Mouse (Mus musculus): ENCODE results near the gene Gm18596. TPM values are rescaled to one million over a fixed set of nuclear protein-coding genes. Genes with fewer than 3 reads are reported as not detected.

Gm18596 gene
- polyA plus RNA-seq, 1 experiment from 2014 or later: not detected

DNA sequence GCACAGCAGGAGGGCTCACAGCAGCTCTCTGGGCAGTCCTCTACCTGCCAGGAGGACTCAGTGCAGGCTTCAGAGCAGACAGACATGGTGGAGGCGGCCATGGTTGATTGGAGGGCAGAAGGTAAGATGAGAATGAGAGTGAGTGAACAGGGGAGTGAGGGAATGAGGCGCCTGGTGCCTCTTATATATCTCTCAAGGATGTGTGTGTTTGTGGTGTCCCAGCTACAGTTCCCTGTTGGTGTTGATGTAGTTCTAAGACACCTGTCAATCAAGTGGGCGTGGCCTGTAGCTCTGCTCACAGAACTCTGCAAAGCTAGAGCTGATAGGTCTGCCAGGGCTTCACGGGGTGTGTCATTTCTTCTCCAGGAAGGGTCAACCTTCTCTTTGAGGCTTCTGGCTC is 45.3 kb downstream of the Gm18596 start, which contains the start of gene Gm9508:
Gm9508 (minus strand) TSS at position 101 of the 400 bp plus-strand sequence.
- in situ Hi-C loops (cut with MboI; ENCODE audit: low pct_unique_long_range_greater_than_20kb): no loop called here
- ATAC-seq (no peak), DNase-seq (ENCODE audit: low read depth, low spot score) (no peak)
- no peak for TF ChIP-seq CTCF (IDR thresholded peaks at IDR 0.05)
- CTCF ChIA-PET: interaction anchor here (2.9 kb wide), 1 partner anchor 11 kb away, joined by 9 read pairs; no protein-coding TSS in a partner anchor
- POLR2A ChIA-PET: no interaction called here
- H3K27me3 ChIP-seq: peaks cover 6% of the 10 kb centered on the region

Other genes with a start within 250 kb of the Gm18596 start
- gene Fam207a, start 226.9 kb downstream of the Gm18596 start, polyA plus RNA-seq (2021): 32.2 TPM
- gene Itgb2, start 212.4 kb downstream of the Gm18596 start, polyA plus RNA-seq (2021): 0.68 TPM
- 339 TPM for gene Pttg1ip, start 160.9 kb downstream of the Gm18596 start, polyA plus RNA-seq (2021)
- 235 TPM for gene Sumo3, start 136.5 kb downstream of the Gm18596 start, polyA plus RNA-seq (2021)
- 5.5 TPM for gene Gm49325, start 136.4 kb downstream of the Gm18596 start, polyA plus RNA-seq (2021)
- 67.6 TPM for gene Ube2g2, start 120.4 kb downstream of the Gm18596 start, polyA plus RNA-seq (2021)
- gene Tspear, start 56.1 kb downstream of the Gm18596 start, polyA plus RNA-seq (2021): not detected
- gene Gm19402, start 51.9 kb downstream of the Gm18596 start, polyA plus RNA-seq (2021): not detected
- not detected for gene Gm9508, start 45.4 kb downstream of the Gm18596 start, polyA plus RNA-seq (2021)
- gene Gm10272, start 36.0 kb downstream of the Gm18596 start, polyA plus RNA-seq (2021): not detected
- gene Gm10024, start 31.2 kb downstream of the Gm18596 start, polyA plus RNA-seq (2021): not detected
- gene Gm10142, start 26.8 kb downstream of the Gm18596 start, polyA plus RNA-seq (2021): not detected
- gene Krtap12-1, start 22.0 kb downstream of the Gm18596 start, polyA plus RNA-seq (2021): not detected
- gene Gm10100, start 16.2 kb downstream of the Gm18596 start, polyA plus RNA-seq (2021): not detected
- gene Gm9736, start 8.7 kb upstream of the Gm18596 start, polyA plus RNA-seq (2021): not detected
- gene Gm3233, start 17.0 kb upstream of the Gm18596 start, polyA plus RNA-seq (2021): not detected
- not detected for gene Gm3238, start 28.7 kb upstream of the Gm18596 start, polyA plus RNA-seq (2021)
- gene Gm7138, start 34.3 kb upstream of the Gm18596 start, polyA plus RNA-seq (2021): not detected
- not detected for gene Gm3250, start 39.9 kb upstream of the Gm18596 start, polyA plus RNA-seq (2021)
- not detected for gene Gm7137, start 45.6 kb upstream of the Gm18596 start, polyA plus RNA-seq (2021)
- gene Gm9639, start 52.4 kb upstream of the Gm18596 start, polyA plus RNA-seq (2021): not detected
- not detected for gene Gm19668, start 56.5 kb upstream of the Gm18596 start, polyA plus RNA-seq (2021)
- not detected for gene Gm9507, start 69.2 kb upstream of the Gm18596 start, polyA plus RNA-seq (2021)
- gene Gm2696, start 72.0 kb upstream of the Gm18596 start, polyA plus RNA-seq (2021): not detected
- gene Krtap10-4, start 84.5 kb upstream of the Gm18596 start, polyA plus RNA-seq (2021): not detected
- not detected for gene Krtap10-10, start 93.3 kb upstream of the Gm18596 start, polyA plus RNA-seq (2021)
- gene Gm36176, start 104.2 kb upstream of the Gm18596 start, polyA plus RNA-seq (2021): not detected
- not detected for gene Gm10318, start 110.2 kb upstream of the Gm18596 start, polyA plus RNA-seq (2021)
- not detected for gene Gm3285, start 119.3 kb upstream of the Gm18596 start, polyA plus RNA-seq (2021)
- gene Lrrc3, start 159.9 kb upstream of the Gm18596 start, polyA plus RNA-seq (2021): 0.01 TPM
- 0.21 TPM for gene Trpm2, start 227.9 kb upstream of the Gm18596 start, polyA plus RNA-seq (2021)
- 38.5 TPM for gene 1810043G02Rik, start 235.9 kb upstream of the Gm18596 start, polyA plus RNA-seq (2021)